Mouse (Mus musculus) CH12.LX (cell line): ENCODE measurements around the gene Zswim5. TPM values are rescaled to one million over a fixed set of nuclear protein-coding genes. Genes with fewer than 3 reads are reported as not detected.

Source experiments
- DNase-seq: peaks from one replicate; pipeline ENCODE4 v3.0.0-alpha.2; 2013; ENCODE audit errors: extremely low read depth
- H3K27ac ChIP-seq: 2 replicates; pipeline ENCODE4 v1.5.1; 2012; ENCODE audit warnings: low read depth, mild to moderate bottlenecking, control low read depth, moderate library complexity; ENCODE audit not compliant: insufficient read depth
- H3K27me3 ChIP-seq: replicated peaks from 2 replicates; pipeline ENCODE3; 2012; ENCODE audit warnings: inconsistent platforms
- H3K36me3 ChIP-seq, 2 experiments: replicated peaks in 1 of 2; 2 replicates each; pipeline versions ENCODE3 to v1.6.1; 2012; ENCODE audit warnings: inconsistent platforms in 1 of 2, low read length in 1 of 2, mild to moderate bottlenecking in 1 of 2, mixed read lengths in 1 of 2, moderate library complexity in 1 of 2; ENCODE audit not compliant: control insufficient read depth in 1 of 2, insufficient read depth in 1 of 2
- H3K4me1 ChIP-seq, 2 experiments: 2 replicates each; pipeline ENCODE4 v1.6.1; 2012; ENCODE audit warnings: inconsistent platforms in 1 of 2, moderate library complexity in 1 of 2; ENCODE audit not compliant: insufficient read depth in 2 of 2, control insufficient read depth in 1 of 2
- H3K4me2 ChIP-seq: 2 replicates; pipeline ENCODE4 v1.6.1; 2012; ENCODE audit warnings: low read depth, mild to moderate bottlenecking, control low read depth; ENCODE audit not compliant: poor library complexity, insufficient read depth, severe bottlenecking
- H3K4me3 ChIP-seq, 3 experiments: fragments of 150-350 bp in 1 of 3; sonication (generic) in 1 of 3; replicated peaks in 1 of 3; 2 replicates each; pipeline versions ENCODE3 to v1.5.1; 2011 to 2012; ENCODE audit warnings: low read depth in 2 of 3, low read length in 2 of 3, mild to moderate bottlenecking in 2 of 3, moderate library complexity in 2 of 3, control low read depth in 1 of 3, improper control_type of control experiment in 1 of 3, inconsistent platforms in 1 of 3, mixed read lengths in 1 of 3; ENCODE audit not compliant: poor library complexity in 1 of 3
- H3K79me2 ChIP-seq: replicated peaks from 2 replicates; pipeline ENCODE4 v1.6.1; 2012; ENCODE audit warnings: mild to moderate bottlenecking, moderate library complexity; ENCODE audit not compliant: control insufficient read depth, poor library complexity, insufficient read depth, severe bottlenecking; ENCODE audit errors: extremely low read depth
- H3K9ac ChIP-seq: 2 replicates; pipeline ENCODE4 v1.6.1; 2012; ENCODE audit warnings: low read depth, mild to moderate bottlenecking, control low read depth, moderate library complexity; ENCODE audit not compliant: insufficient read depth
- H3K9me3 ChIP-seq: replicated peaks from 2 replicates; pipeline ENCODE3; 2012; ENCODE audit warnings: low read length, inconsistent platforms, mixed read lengths
- CHD1 ChIP-seq: IDR thresholded peaks from 2 replicates; pipeline ENCODE4 v1.6.1; 2012; ENCODE audit warnings: low read depth, low read length, improper control_type of control experiment, inconsistent platforms
- EP300 ChIP-seq: IDR thresholded peaks from 2 replicates; pipeline ENCODE4 v1.6.1; 2011; ENCODE audit warnings: low read length, improper control_type of control experiment
- JUN ChIP-seq: IDR thresholded peaks from 2 replicates; pipeline ENCODE4 v1.6.1; 2011; ENCODE audit warnings: low read depth, mild to moderate bottlenecking, low read length, improper control_type of control experiment, moderate library complexity; ENCODE audit not compliant: insufficient read depth
- KAT2A ChIP-seq: IDR thresholded peaks from 2 replicates; pipeline ENCODE4 v1.6.1; 2012; ENCODE audit warnings: low read length, improper control_type of control experiment, inconsistent platforms; ENCODE audit not compliant: insufficient replicate concordance
- MAFK ChIP-seq: IDR thresholded peaks from 2 replicates; pipeline ENCODE4 v1.6.1; 2011; ENCODE audit warnings: low read length, improper control_type of control experiment; ENCODE audit not compliant: insufficient replicate concordance
- MAX ChIP-seq: IDR thresholded peaks from 2 replicates; pipeline ENCODE4 v1.6.1; 2011; ENCODE audit warnings: low read length, improper control_type of control experiment
- MAZ ChIP-seq: IDR thresholded peaks from 2 replicates; pipeline ENCODE4 v1.6.1; 2012; ENCODE audit warnings: low read depth, mild to moderate bottlenecking, inconsistent platforms, low read length, improper control_type of control experiment, moderate library complexity
- MEF2A ChIP-seq: IDR thresholded peaks from 2 replicates; pipeline ENCODE4 v1.6.1; 2014; ENCODE audit warnings: low read depth, mild to moderate bottlenecking, inconsistent platforms, low read length, improper control_type of control experiment, borderline replicate concordance
- MXI1 ChIP-seq: IDR thresholded peaks from 2 replicates; pipeline ENCODE4 v1.6.1; 2011; ENCODE audit warnings: mild to moderate bottlenecking, low read depth, low read length, improper control_type of control experiment
- MYC ChIP-seq: IDR thresholded peaks from 2 replicates; pipeline ENCODE4 v1.6.1; 2011; ENCODE audit warnings: low read depth, mild to moderate bottlenecking, improper control_type of control experiment, low read length
- NELFE ChIP-seq: IDR thresholded peaks from 2 replicates; pipeline ENCODE4 v1.6.1; 2011; ENCODE audit warnings: low read depth, low read length, improper control_type of control experiment
- PAX5 ChIP-seq: IDR thresholded peaks from 2 replicates; pipeline ENCODE4 v1.6.1; 2012; ENCODE audit warnings: low read length, inconsistent platforms, mixed read lengths
- POLR2AphosphoS2 ChIP-seq: IDR thresholded peaks from 2 replicates; pipeline ENCODE4 v1.6.1; 2011; ENCODE audit warnings: low read depth, low read length, improper control_type of control experiment
- RAD21 ChIP-seq: IDR thresholded peaks from 2 replicates; pipeline ENCODE4 v1.6.1; 2011; ENCODE audit warnings: low read depth, mild to moderate bottlenecking, low read length, improper control_type of control experiment, moderate library complexity
- SMC3 ChIP-seq: IDR thresholded peaks from 2 replicates; pipeline ENCODE4 v1.6.1; 2011; ENCODE audit warnings: low read depth, low read length, improper control_type of control experiment
- TCF12 ChIP-seq: IDR thresholded peaks from 2 replicates; pipeline ENCODE4 v1.6.1; 2014; ENCODE audit warnings: low read depth, mild to moderate bottlenecking, inconsistent platforms, low read length, improper control_type of control experiment
- UBTF ChIP-seq: IDR thresholded peaks from 2 replicates; pipeline ENCODE4 v1.6.1; 2012; ENCODE audit warnings: low read depth, mild to moderate bottlenecking, inconsistent platforms, low read length, improper control_type of control experiment, moderate library complexity
- USF2 ChIP-seq: conservative IDR thresholded peaks from 2 replicates; pipeline ENCODE4 v1.6.1; 2011; ENCODE audit warnings: low read depth, low read length, improper control_type of control experiment
- ZC3H11A ChIP-seq: IDR thresholded peaks from 2 replicates; pipeline ENCODE4 v1.6.1; 2012; ENCODE audit warnings: low read depth, mild to moderate bottlenecking, inconsistent platforms, low read length, improper control_type of control experiment
- ZMIZ1 ChIP-seq: IDR thresholded peaks from 2 replicates; pipeline ENCODE4 v1.6.1; 2012; ENCODE audit warnings: low read depth, mild to moderate bottlenecking, inconsistent platforms, low read length, improper control_type of control experiment
- dilution Hi-C: fragments of 300-500 bp; cut with MboI; formaldehyde crosslinking; loops from 2 replicates; pipeline ENCODE4 v1.14.3; 2020; ENCODE audit warnings: low sequenced_read_pairs; ENCODE audit not compliant: extremely low pct_unique_long_range_greater_than_20kb, extremely low pct_ligation_motif_present
- in situ Hi-C: fragments of 300-500 bp; cut with MboI; formaldehyde crosslinking; loops from 3 replicates; pipeline ENCODE4 v1.14.3; 2019; ENCODE audit warnings: low sequenced_read_pairs, low pct_ligation_motif_present, low pct_unique_long_range_greater_than_20kb, mixed read lengths
- polyA plus RNA-seq: library from polyadenylated mRNA; unstranded; fragments of >175 nt; gene quantifications from 2 replicates; pipeline ENCODE4 v1.2.1, GENCODE M21; 2012; ENCODE audit warnings: low read depth; ENCODE audit not compliant: insufficient read length
- total RNA-seq, 2 experiments: library from RNA; depleted of rRNA; stranded (reverse); fragments of 300-350 nt in 1 of 2; fragments of >200 nt in 1 of 2; gene quantifications; 2 replicates each; pipeline ENCODE4 v1.2.3; 2012 to 2014

Gene Zswim5
- total and polyA plus RNA-seq, 3 experiments: 1.1 to 1.2 (median 1.2) TPM

- dilution Hi-C loops: no loop called here
- in situ Hi-C loops: no loop called here
- Histone ChIP-seq H3K9me3 (no peaks in the 10 kb centered on the region), H3K27me3 (no peaks in the 10 kb centered on the region), H3K9ac (no peak overlapping the region), H3K27ac (no peak overlapping the region), H3K4me1 (peaks cover 0 to 3% of the 10 kb centered on the region in 2 experiments; a peak in 1 of 4 replicates), H3K79me2 (no peaks in the 10 kb centered on the region), H3K4me3 (no peak overlapping the region), H3K4me2 (no peak overlapping the region), H3K36me3 (no peaks in the 10 kb centered on the region)
- DNase-seq: no peak
- TF ChIP-seq MAFK (no peak), SMC3 (no peak), TCF12 (no peak), KAT2A (no peak), EP300 (no peak), MAZ (no peak), MAX (no peak), MYC (no peak)
These were observed 136.4 kb downstream of the Zswim5 start for GRCm38 (mm10) chr4:117013596-117013995.

GRCm38 (mm10) chr4:117014901-117015415, 137.8 kb downstream of the Zswim5 start:
- no peaks in the 10 kb centered on the region for H3K9me3 ChIP-seq
- H3K4me2 ChIP-seq: no peak overlapping the region
- H3K4me3 ChIP-seq: no peak overlapping the region
- H3K36me3 ChIP-seq: no peaks in the 10 kb centered on the region
- dilution Hi-C loops: no loop called here
- no peak overlapping the region for H3K27ac ChIP-seq
- TF ChIP-seq NELFE (no peak), MXI1 (no peak), CHD1 (no peak), JUN (no peak), USF2 (no peak), RAD21 (no peak), POLR2AphosphoS2 (no peak), SMC3 (no peak), ZMIZ1 (no peak), ZC3H11A (no peak), UBTF (no peak), PAX5 (no peak), MEF2A (no peak), MAFK (no peak)
- TF ChIP-seq, all 38 proteins: peak for 0
- Histone ChIP-seq H3K27me3 (no peaks in the 10 kb centered on the region), H3K4me1 (peaks cover 0 to 5% of the 10 kb centered on the region in 2 experiments; a peak in 1 of 4 replicates), H3K79me2 (no peaks in the 10 kb centered on the region; the same call in 1 of the 2 replicates), H3K9ac (no peak overlapping the region)
- in situ Hi-C loops: no loop called here
- no peak for DNase-seq
